Mouse (Mus musculus): ENCODE data around the gene Eno3.

DNA sequence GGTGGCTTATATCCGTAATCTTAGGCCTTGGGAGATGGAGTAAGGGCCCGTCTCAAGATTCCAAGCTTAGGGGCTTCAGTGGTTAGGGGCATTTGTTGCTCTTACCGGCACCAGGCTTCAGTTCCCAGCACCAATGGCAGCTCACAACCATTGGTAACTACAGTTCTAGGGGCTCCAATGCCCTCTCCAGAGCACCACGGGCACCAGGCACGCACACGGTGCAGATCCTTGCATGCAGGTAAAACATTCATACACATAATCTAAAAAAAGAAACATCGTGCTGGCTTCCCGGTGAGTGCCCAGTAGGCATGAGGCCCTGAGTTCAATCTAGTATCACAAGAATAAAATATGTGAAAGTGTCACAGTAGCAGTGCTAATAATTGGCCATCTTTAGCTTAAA, 6.1 kb downstream of the Eno3 start:
- TF ChIP-seq CTCF (IDR thresholded peaks at IDR 0.05; ENCODE audit: borderline replicate concordance, control insufficient read depth, extremely low read depth, insufficient read depth, low read length, poor library complexity): no peak
- no peak for TF ChIP-seq POLR2A (IDR thresholded peaks at IDR 0.05; ENCODE audit: control insufficient read depth, extremely low read depth, insufficient read depth, low read length, poor library complexity)

Data from thymus, adult 2 months (tissue).